Mouse (Mus musculus): ENCODE measurements at regions not wholly inside any gene's neighbourhood (a gene's known extent, or its start where the extent isn't known, plus 50 kb on each side); places are given as distances from the start of the nearest gene placed in this dataset.
"Not testable (repeated sequence)": the region's sequence is repeated elsewhere in the genome, so short reads cannot be mapped to it uniquely, and the experiment has no call there.

- DNase-seq: no peak
These were observed 94.4 kb downstream of the Cd24a start for GRCm38 (mm10) chr10:43672490-43672889.

- no peak for DNase-seq
These were observed 96.7 kb downstream of the Cd24a start for GRCm38 (mm10) chr10:43674749-43675148.

GRCm38 (mm10) chr10:43675495-43675894 lies 97.4 kb downstream of the Cd24a start:
- DNase-seq: not testable (repeated sequence)

- DNase-seq: no peak
These were observed 98.2 kb downstream of the Cd24a start for GRCm38 (mm10) chr10:43676289-43676688.

- no peak for DNase-seq
These were observed 106.4 kb downstream of the Cd24a start for GRCm38 (mm10) chr10:43684247-43685033.

GRCm38 (mm10) chr10:43689161-43689913 lies 111.3 kb downstream of the Cd24a start:
- peak in 1 of 2 experiments; percentile 5 for DNase-seq

- DNase-seq: no peak
These were observed 111.8 kb downstream of the Cd24a start for GRCm38 (mm10) chr10:43689914-43690316.

GRCm38 (mm10) chr10:43693974-43694373 lies 115.9 kb downstream of the Cd24a start:
- DNase-seq: no peak

- DNase-seq: no peak
These were observed 116.4 kb downstream of the Cd24a start for GRCm38 (mm10) chr10:43694508-43694907.

GRCm38 (mm10) chr10:43695470-43695869 lies 117.4 kb downstream of the Cd24a start:
- peak in 1 of 2 experiments; percentile 10 for DNase-seq

GRCm38 (mm10) chr10:43697917-43698316 lies 119.8 kb downstream of the Cd24a start:
- peak in 1 of 2 experiments; percentile 7 for DNase-seq

GRCm38 (mm10) chr10:43700371-43701289 lies 122.5 kb downstream of the Cd24a start:
- DNase-seq: no peak

- DNase-seq: no peak
These were observed 124.8 kb downstream of the Cd24a start for GRCm38 (mm10) chr10:43702895-43703294.

GRCm38 (mm10) chr10:43706001-43706988 lies 128.2 kb downstream of the Cd24a start:
- no peak for DNase-seq

GRCm38 (mm10) chr10:43707011-43707410 lies 128.9 kb downstream of the Cd24a start:
- DNase-seq: no peak

GRCm38 (mm10) chr10:43707821-43708373 lies 129.8 kb downstream of the Cd24a start:
- DNase-seq: no peak

GRCm38 (mm10) chr10:43709278-43710033 lies 131.4 kb downstream of the Cd24a start:
- no peak for DNase-seq

GRCm38 (mm10) chr10:43710186-43710885 lies 132.3 kb downstream of the Cd24a start:
- no peak for DNase-seq

- DNase-seq: no peak
These were observed 132.8 kb downstream of the Cd24a start for GRCm38 (mm10) chr10:43710886-43711256.

GRCm38 (mm10) chr10:43712657-43713056 lies 134.6 kb downstream of the Cd24a start:
- DNase-seq: no peak

All from cerebellum, postnatal 25 days (tissue).